Mouse (Mus musculus): Measurements from ENCODE around the gene Erp27.

Gene Erp27

DNA sequence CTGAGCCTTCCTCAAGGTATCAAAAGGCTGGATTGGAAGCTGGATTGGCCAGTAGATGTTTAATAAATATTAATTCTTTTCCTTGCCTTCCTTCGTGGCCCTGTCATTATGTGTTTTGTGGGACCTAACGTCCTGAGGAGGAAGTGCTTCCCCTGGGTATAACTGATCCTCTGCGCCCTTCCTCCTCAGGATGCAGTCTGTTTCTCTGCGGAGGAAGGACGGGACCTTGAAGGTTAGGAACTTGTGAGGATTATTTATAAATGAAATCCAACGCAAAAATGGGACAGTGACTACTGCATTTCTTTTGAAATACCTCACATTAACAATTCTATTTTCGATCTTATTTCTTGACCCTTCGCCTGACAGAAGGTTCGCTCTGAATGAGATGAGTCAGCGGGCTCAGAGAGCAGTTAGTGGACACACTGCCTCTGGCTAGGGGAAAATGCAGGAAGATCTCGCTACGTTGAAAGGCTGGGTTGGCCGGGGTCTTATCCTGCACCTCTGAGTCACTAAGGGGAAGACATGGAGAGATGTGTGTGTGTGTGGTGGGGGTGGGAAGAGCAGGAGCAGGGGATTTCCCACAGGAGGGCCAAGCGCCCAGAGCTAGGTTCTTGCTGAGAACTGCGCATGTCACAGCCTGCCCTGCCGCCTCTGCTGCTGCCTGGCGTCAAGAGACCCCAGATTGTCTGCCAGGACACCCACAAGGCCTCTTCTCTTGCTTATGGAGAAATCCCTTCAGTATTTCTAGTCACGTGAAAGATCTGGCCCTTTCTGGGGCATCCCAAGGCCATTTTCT, 16.5 kb upstream of the Erp27 start:
- no peak for DNase-seq

DNA sequence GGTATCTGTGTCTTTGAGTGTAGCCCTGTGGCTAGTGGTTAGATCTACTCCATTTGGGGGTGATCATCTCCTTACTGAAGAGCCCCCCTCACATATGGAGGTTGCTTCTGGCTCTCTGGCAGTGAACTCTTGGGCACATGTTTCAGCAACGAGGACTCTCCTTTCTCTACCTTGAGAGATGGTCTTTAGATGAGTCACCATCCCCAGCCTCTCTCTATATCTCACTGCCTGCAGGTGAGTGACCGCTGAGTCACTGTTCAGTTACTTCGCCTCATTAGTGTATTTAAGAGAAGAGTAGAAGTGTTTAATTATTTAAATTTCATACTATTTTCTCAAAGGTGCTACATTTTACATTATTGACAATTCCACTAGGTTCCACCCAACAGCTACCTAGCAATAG, 15.1 kb upstream of the Erp27 start:
- DNase-seq: no peak

DNA sequence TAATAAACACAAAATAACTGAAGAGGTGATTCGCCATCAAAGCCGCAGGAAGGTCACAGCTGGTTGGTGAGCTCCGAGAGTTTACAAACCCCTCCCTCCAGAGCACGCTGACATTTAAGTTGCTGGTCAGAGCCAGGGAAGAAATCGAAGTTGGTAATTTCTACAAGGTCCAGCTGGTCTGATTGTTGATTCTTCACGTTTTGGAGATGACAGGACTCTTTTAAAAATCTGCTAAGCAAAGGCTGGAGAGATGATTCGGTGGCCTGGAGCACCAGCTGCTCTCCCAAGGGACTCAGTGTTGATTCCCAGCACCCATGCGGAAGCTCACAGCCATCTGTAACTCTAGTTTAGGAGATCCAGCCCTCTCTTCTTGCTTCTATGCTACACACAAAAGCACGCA, 14.4 kb upstream of the Erp27 start:
- DNase-seq: no peak

DNA sequence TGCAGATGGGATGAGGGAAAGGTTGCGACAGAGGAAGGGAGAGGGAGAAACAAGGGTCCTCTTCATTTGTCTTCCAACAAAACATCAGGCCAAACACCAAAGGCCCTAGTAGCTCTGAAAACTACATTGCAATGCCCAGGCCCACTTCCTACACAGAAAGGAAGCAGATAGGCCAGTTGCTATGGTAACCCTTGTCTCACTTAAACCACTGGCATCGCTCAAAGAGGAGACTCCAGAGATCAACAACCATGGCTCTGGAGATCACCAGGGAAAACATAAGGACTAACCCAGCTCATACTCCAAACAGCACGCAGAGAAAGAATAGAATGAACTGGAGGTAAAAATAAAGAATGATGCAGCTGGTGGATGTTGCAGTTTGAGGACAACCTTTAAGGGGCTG, 13.3 kb upstream of the Erp27 start:
- DNase-seq: no peak

DNA sequence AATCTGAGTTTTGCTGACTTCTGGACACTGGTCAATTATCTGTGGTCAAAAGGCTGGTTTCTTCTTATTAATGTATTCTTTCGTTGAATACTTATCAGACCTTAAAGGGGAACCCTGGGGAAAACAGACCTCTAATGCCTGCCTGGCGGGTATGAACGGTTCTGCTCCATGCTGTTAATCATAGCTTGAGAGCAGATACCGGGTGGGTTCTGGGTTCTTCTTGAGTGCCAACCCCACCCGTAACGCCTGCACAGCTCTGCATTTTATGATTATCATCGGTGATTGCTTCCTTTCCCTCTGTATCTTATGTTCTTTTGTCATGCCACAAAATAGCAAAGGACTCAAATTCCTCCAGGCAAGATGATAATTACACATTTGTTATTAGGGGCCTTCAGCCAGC, 12.1 kb upstream of the Erp27 start:
- DNase-seq: no peak

DNA sequence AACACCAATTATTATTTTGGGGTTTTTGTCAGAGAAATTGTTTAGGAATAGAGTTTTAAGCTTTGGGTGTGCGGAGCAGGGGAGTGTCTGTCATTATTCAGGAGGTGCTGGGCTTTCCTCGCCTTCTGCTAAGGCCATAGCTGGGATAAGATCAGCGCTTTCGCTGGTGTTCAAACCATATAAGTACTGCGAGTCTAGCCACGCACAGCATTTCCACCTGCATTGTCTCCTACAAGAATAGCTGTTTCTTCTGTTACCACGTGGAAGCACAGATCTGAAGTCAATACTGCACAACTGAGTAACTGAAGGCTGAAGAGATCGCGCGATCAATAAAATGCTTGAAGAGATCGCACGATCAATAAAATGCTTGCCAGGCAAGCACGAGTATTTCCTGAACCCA, 9.3 kb upstream of the Erp27 start:
- DNase-seq: no peak

DNA sequence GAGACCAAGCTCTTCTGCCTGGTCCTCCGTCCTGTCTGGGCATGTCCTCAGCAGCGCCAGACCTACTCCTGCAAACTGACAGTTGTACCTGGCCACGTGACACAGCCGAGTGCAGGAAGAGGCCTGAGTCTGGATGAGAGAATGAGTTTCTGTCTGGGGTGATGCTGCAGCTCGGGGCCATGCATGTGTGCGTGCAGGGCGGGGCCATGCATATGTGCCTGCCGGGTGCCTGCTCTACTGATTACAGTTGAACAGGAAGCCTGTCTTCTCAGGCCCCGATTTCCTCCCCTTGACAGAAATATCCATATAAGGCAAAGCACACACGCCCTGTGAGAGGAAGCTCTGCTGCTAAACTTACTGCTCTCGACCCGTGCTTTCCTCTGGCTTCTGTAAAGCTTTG, 8.7 kb upstream of the Erp27 start:
- DNase-seq: no peak

DNA sequence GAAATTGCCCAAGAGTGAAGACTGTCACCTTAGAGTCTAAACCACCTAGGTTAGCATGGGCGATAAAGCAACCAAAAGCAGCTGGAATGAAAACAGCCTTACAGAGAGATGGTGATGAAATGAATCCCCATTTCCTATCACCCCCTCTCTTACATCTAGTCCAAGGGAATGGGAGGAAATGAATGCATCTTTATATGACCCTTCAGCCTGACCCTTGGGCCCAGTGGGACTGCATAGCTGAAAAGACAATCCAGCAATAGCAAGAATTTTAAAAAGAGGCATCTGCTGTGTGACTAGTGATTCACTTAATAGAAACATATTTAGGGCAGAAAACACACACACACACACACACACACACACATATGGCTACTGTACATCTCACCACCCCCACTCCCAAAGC, 5.6 kb upstream of the Erp27 start:
- DNase-seq: no peak

DNA sequence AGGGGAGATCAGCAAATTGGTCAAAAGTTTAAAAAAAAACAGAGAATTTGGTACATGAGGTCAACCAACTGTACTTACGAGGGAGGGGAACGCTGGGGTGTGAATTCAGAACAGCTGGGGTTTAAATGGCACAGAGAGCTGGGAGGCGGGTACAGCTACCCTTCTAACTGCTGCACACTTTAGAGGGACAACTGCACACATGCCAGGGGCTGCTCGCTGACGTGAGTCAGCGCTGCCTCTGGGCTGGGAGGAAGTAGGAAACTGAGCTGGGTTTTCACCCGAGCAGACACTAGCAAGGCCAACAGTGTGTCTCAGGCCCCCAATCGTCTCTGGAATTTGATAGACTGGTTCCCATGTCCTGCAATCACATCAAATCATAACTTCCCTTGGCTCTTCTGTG, 3.1 kb upstream of the Erp27 start:
- DNase-seq: no peak

DNA sequence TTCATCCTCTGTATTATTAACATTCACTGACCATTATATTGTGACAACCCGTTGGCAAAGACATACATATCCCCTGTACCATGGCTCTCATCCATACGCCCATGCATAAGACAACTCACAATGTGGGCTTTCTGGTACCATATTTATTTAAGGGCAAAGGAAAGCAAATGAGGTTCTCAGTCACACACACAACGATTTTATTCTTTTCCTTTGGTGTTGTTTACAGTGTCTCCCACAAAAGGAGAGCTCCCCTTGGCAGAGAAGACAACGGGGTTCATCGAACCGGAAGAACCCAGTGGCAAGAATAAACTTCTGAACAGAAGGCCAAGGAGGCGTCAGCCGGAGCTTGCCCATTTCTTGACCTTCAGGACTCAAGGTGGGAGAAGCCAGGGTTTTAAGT, 1.6 kb upstream of the Erp27 start, which contains the start of gene Pde6h:
TSS of gene Pde6h (plus strand) at position 301 of the 400 bp plus-strand sequence.
- DNase-seq: no peak

DNA sequence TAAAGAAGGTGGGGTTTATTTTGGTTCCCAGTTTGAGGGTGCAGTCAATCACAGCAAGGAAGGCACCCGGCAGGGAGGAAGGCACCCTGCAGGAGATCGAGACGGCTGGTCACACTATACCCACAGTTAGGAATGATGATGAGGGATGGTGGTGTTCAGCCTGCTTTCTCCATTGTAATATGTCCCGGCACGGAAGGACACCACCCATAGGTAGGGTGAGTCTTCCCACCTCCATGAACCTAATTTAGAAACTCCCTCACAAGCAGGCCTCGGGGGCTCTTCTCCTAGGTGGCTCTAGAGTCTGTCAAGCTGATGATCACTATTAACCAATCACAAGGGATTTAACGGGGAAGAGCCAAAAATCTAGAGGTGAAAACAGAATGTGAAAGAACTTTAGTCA, 891 bp upstream of the Erp27 start:
- no peak for DNase-seq

DNA sequence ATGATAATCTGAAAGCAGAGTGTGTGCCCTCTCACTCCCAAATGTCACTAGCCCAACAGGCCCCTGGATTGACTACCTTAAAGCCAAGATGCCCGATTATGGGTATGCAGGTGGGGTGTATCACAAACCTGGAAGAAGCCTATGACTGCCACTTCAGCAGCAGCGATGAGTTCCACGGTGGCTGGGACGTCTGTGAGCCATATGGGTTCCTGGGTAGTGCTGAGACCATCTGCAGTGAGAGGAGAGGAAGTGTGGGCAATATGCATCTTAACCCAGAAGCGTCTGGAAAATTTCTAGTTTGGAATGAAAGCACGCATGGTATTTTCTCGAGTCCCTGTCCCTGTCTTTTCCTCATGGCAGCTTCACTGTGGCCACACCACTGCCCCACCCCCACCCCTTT, 379 bp downstream of the Erp27 start:
- DNase-seq: no peak

DNA sequence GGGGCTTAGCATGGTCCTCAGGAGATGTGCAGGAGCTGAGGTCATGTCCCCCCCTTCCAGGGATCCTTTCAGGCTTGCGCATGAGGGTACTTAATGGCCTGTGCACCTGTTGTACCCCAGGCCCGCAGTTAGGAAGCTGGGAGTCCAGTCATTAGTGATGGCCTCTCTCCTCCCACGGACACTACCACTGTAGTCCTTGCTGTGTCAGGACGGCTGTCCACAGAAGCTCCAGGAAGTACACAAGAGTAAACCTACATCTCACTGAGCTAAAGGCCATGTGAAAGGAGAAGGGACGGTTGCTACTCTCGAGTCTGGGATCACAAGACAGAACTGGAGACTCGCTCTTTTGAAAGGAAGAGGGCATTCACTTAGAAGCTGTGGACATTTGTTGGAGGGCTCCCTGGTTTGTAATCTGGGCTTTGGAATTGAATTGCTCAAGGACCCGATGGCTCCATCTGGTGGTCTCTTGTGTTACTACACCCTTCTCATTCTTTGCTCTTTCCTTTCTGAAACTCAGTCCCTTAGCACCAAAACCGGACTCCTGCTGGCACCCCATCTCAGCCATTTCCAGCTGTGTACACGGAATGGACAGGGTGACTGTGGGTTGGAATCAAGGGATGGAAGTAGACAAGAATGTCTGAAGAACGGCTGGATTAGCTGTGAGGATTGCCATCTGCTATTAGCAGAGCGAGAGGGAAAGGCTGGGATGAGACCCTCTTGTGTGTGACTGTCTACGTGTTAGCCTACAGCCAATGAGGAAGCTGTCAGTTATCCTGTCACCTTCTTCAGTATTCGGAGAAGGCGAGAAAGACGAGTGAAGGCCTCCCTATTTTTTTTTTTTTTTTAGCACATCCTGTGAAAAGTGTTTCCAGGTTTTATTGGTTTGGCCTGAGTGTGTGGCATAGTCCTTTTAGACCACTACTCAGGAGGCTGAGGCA, 1.4 kb downstream of the Erp27 start:
- peak; percentile 72 for DNase-seq

DNA sequence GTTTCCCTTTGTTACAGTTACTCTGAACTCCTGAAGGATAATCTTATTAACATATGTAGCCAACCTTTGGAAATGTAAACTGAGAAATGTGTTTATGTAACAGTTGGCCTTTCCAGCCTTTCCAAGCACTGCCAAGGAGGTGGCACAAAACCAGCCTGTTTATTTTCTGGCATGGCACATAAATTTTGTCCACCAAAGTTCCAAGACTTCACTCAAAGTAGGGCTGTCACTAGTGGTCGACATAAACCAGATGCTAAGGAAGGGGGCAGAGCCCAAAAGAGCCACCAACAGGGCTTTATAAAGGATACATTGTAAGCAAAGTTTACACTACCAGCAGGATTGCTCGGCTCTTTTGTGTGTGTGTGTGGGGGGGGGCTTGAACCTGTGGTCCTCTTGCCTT, 4.1 kb downstream of the Erp27 start:
- no peak for DNase-seq

DNA sequence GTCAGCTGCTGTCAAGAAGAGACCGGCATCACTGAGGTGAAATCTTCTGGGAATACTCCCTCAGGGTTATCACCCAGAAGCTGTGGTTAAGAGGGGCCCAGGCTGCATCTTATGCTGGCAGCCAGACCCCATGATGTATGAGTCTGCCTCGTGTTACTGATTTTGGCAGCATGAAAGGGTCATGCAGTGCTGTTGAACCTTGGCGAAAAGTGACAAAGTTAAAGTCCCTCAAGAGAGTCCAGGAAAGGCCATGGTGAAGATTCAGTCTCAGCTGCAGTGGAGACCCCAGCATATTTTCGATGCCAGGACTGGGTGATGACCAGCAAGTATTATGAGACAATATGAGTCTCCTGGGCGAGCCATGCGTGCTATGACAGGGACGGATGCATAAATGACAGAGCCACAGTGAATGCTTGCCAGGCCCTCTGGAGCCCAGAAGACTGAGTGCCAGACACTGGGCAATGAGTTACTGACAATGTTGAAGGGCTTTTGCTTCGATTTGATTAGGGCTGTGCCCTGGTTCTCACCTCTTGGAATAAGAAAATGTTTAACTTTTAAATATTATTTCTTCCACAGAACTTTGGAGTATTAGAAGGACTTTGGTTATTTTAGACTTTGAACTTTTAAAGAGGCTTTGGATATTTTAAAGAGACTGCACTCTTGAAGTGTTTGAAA, 6.1 kb downstream of the Erp27 start:
- no peak for DNase-seq

DNA sequence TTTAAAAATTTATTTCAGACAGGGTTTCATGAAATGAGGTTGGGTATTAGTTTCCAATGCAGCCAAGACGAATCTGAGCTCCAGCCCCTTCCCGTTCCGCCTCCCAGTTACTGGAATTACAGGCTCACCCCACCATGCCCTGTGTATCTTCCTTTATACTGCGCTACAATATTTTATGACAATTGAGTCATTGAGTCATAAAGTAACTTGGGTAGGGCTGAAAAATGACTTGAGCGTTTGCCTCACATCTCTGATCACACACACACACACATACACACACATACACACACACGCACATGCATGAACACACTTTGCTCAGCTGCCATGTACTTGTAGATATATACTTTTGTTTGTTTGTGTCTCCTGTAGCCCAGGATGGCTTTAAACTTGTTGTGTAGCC, 7.7 kb downstream of the Erp27 start:
- no peak for DNase-seq

DNA sequence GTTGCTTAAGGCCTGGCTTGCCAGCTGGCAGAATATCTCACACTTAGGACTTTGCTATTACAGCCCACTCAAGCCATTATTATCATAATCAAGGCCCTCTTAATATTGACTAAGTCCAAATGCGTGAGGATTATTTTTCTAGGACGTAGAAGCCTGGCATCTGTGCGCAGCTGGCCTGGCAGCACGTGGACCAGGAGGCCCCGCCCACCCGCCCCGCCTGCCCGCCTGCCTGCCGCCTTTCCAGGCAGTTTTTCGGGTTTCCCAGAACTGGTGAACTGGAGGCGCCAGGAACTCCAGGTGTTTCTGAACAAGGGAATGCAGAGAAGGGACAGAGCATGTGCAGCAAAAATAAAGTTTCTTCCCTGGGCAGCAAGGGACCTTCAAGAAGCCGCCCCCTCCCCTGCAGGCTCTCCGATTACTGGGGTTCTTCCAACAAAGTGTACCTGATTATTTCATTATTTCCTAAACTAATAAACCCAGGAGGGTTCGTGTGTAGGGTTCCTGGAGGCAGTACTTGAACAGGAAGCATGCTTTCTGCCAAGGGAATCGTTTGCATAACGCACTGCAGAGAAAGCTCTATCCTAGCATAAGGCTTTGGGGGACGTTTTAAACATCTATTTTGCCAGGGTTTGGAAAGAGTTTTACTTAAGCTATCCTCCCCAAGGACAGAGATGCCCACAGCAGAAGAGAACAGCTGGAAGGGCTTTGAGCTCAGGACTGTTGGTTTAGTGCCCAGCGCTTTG, 8.4 kb downstream of the Erp27 start:
- no peak for DNase-seq

DNA sequence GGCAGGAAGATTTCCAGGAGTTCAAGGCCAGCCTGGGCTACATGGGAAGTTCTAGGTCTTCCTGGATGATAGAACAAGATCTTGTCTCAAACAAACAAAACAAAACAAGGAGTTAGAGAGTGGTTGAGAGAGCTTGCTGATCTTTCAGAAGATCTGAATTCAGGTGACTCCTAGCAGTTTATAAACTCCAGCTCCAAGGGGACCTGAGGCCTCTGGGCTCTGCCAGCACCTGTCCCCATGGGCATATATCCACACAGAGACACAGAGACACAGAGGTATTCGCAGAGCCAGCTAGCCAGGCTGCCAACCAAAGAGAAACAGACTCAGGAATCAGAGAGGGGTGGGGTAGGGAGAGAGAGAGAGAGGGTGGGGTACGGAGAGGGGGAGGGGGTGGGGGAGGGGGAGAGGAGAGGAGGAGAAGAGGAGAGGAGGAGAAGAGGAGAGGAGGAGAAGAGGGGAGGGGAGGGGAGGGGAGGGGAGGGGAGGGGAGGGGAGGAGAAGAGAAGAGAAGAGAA, 9.2 kb downstream of the Erp27 start:
- no peak for DNase-seq

DNA sequence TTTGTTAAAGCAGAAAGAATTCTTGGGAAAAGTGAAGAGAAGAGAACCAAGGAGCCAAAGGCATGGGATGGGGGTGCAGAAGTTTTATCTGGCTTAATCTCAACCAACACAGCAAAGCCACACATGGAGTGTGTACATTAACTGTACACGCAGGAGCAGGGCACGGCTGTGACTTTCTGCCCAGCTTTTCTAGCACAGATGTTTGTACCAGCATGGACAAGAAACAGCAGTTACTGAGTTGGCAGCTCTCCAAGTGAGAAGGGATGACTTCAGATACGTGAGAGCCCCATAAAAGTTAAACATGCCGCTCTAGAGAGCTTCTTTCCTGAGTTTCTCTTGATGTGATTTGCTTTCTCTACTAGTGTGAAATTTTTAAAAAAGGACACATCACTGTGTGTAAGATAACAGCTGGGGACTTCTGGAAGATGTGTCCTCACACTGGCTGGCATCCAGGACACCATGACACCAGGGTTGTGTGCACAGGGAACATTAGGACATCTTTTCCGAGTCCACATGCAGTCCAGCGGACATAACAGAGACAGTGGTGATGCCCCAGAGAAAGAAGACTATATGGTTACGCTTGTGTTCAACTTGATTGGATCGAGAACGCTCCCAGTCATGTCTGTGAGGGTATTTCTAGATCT, 11.6 kb downstream of the Erp27 start:
- no peak for DNase-seq

DNA sequence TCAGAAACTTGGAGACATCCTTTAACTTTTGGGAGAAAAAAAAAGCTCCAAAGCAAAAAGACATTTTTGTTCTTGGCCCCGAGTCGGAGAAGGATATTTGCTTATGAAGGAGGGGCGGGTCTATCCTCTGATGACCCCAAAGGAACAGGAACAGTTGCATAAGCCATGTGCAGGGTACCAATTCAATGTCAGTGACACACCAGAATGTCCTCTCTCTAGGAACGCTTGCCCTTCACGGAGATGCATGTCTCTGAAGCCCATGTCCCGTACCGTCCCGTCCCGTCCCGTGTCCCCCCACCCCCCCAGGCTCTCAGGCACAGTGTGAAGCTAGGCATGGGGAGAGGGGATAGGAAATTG, 15.1 kb downstream of the Erp27 start:
- no peak for DNase-seq

DNA sequence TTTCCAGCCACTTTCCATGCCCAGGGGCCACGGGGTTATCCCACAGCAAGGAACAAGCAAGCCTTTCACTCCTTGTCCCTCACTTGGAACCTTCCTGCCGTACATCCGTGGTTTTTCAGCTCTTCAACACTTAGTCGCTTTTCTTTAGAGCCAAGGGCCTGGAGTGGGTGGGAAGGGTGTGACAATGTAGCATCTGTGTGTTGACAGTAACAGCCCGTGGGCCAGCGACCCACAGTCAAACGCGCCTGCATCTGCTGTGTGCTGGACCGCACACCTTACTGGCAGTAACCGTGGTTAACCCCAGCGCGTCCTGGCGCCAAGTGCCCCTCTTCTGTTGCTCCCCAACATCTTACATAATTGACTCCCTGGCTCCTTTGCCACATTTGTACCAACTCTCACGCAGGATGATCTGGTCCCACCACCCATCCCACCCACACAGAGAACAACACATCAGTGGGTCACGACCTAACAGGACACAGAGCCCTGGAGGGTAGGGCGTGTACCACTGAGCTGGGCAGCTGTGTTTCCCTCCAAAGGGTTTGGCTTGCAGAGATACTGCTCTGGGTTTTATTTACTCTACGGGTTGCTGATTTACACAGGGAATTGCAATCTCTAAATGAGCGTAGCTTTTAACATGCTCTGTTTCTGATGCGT, 15.6 kb downstream of the Erp27 start:
- DNase-seq: no peak

All from right cerebral cortex, adult 18-20 months (tissue).